Mouse (Mus musculus): ENCODE results near the gene Nedd4. TPM values are rescaled to one million over a fixed set of nuclear protein-coding genes. Genes with fewer than 3 reads are reported as not detected.

Gene Nedd4
- polyA plus RNA-seq, 1 experiment from 2014 or later, result 579 TPM

Other genes starting within 250 kb of the Nedd4 start
- 18.7 and 18.9 TPM in 2 replicates for gene Mns1, start 224.3 kb upstream of the Nedd4 start, polyA plus RNA-seq (2015; fragmentation: Nextera tagmentation; extraction: Ambion mirVana)
- gene Tex9, start 170.1 kb upstream of the Nedd4 start, polyA plus RNA-seq (2015; fragmentation: Nextera tagmentation; extraction: Ambion mirVana), result 22.0 and 24.0 TPM in 2 replicates
- 7.7 and 8.2 TPM in 2 replicates for gene Rfx7, start 130.1 kb upstream of the Nedd4 start, polyA plus RNA-seq (2015; fragmentation: Nextera tagmentation; extraction: Ambion mirVana)
- 0.41 and 0.48 TPM in 2 replicates for gene Prtg, start 144.5 kb downstream of the Nedd4 start, polyA plus RNA-seq (2015; fragmentation: Nextera tagmentation; extraction: Ambion mirVana)